Mouse (Mus musculus): ENCODE results near the gene 2200002D01Rik.

- no peak for TF ChIP-seq CTCF (IDR thresholded peaks at IDR 0.05; ENCODE audit: control insufficient read depth, insufficient read depth, insufficient read length)
- TF ChIP-seq USF1 (IDR thresholded peaks at IDR 0.05; ENCODE audit: low read depth) = no peak
- TF ChIP-seq MAX (IDR thresholded peaks at IDR 0.05) = no peak
- no peak for TF ChIP-seq MYOG (IDR thresholded peaks at IDR 0.05; ENCODE audit: control insufficient read depth, extremely low read depth, insufficient read length)
- no peak for TF ChIP-seq CEBPB (IDR thresholded peaks at IDR 0.05; ENCODE audit: low read depth)
These were observed 20.1 kb downstream of the 2200002D01Rik start for GRCm38 (mm10) chr7:29228202-29228601.
